8 mouse cellular contexts compared by ENCODE assay signal in genomic region chr5:127631671-127632070, GRCm38 (mm10). TPM values are rescaled to one million over a fixed set of nuclear protein-coding genes. Genes with fewer than 3 reads are reported as not detected.
A peak's percentile ranks its signal among the peaks of the same experiment; 100 is the strongest.
DNase-seq lines count a peak whose midpoint lies in the region; ATAC-seq and TF ChIP-seq lines count a peak whose summit lies in the region.

No protein-coding gene starts in this region.

- H3K4me1 ChIP-seq in forebrain, embryonic 13.5 days = no peaks in the 10 kb centered on the region; the same call in 1 of the 2 replicates
- peaks cover 4% of the 10 kb centered on the region; the same call in 1 of the 2 replicates for H3K4me1 ChIP-seq in limb, embryonic 14.5 days (ENCODE audit: control insufficient read depth, insufficient read depth, low read length)

- TF ChIP-seq POLR2A in limb, embryonic 14.5 days (IDR thresholded peaks at IDR 0.05; ENCODE audit: borderline replicate concordance, extremely low read depth, insufficient read depth, insufficient read length) = no peak

- H3K27me3 ChIP-seq in forebrain, embryonic 13.5 days = no peaks in the 10 kb centered on the region
- H3K27me3 ChIP-seq in limb, embryonic 14.5 days (ENCODE audit: control insufficient read depth, insufficient read depth, low read length) = no peaks in the 10 kb centered on the region
- no peaks in the 10 kb centered on the region for H3K27me3 ChIP-seq in splenic B cell, adult 2 months (ENCODE audit: control insufficient read depth, insufficient read depth, low read length, poor library complexity, severe bottlenecking)

- no peak for TF ChIP-seq CTCF in layer of hippocampus, adult 2 months (conservative IDR thresholded peaks at IDR 0.05)

- DNase-seq in layer of hippocampus, adult 2 months (ENCODE audit: low spot score in 2 of 2) = no peak
- no peak for DNase-seq in layer of hippocampus, adult 18-20 months (ENCODE audit: low spot score in 2 of 2)
- DNase-seq in limb, embryonic 14.5 days (ENCODE audit: low spot score) = no peak
- DNase-seq in splenic B cell, adult 2 months (ENCODE audit: low read depth, low spot score) = peak; percentile 38
- no peak for DNase-seq in left cerebral cortex, postnatal 25 days (ENCODE audit: low spot score in 2 of 2)
- DNase-seq in right cerebral cortex, postnatal 14 days = no peak
- no peak for DNase-seq in ovary, postnatal 14 days (ENCODE audit: low spot score)

- no peaks in the 10 kb centered on the region for H3K9me3 ChIP-seq in forebrain, embryonic 13.5 days (replicated peaks)
- H3K9me3 ChIP-seq in limb, embryonic 14.5 days (ENCODE audit: control insufficient read depth, low read length) = no peaks in the 10 kb centered on the region

- WGBS in forebrain, embryonic 13.5 days = 10% methylated on average over 5 of the region's 5 CpGs
- 11% methylated on average over 5 of the region's 5 CpGs for WGBS in limb, embryonic 14.5 days

- H3K4me2 ChIP-seq in forebrain, embryonic 13.5 days = peak overlapping the region; percentile 95
- H3K4me2 ChIP-seq in limb, embryonic 14.5 days (replicated peaks; ENCODE audit: low read depth, low read length, severe bottlenecking) = peak overlapping the region; percentile 95

- H3K4me3 ChIP-seq in layer of hippocampus, adult 2 months = peak overlapping the region; percentile 71; the same call in 1 of the 2 replicates
- peak overlapping the region; percentile 70 for H3K4me3 ChIP-seq in forebrain, embryonic 13.5 days
- peak overlapping the region; percentile 46; the same call in 1 of the 2 replicates for H3K4me3 ChIP-seq in limb, embryonic 14.5 days (replicated peaks; ENCODE audit: low read length)

- H3K27ac ChIP-seq in layer of hippocampus, adult 2 months = peak overlapping the region; percentile 94; the same call in 1 of the 2 replicates
- H3K27ac ChIP-seq in forebrain, embryonic 13.5 days = no peak overlapping the region
- H3K27ac ChIP-seq in limb, embryonic 14.5 days (replicated peaks; ENCODE audit: low read depth, low read length) = no peak overlapping the region

- intact Hi-C loops in left cerebral cortex, postnatal 25 days (cut with DNase I) = no loop called here

- 0 out of 2 replicates have a peak, but pooled peaks have one; percentile 24 for ATAC-seq in forebrain, embryonic 13.5 days
- ATAC-seq in limb, embryonic 14.5 days (ENCODE audit: low FRiP score, low read depth) = no peak

- H3K9ac ChIP-seq in forebrain, embryonic 13.5 days = peak overlapping the region; percentile 72
- H3K9ac ChIP-seq in limb, embryonic 14.5 days (ENCODE audit: low read depth, low read length, severe bottlenecking) = peak overlapping the region; percentile 66

- H3K36me3 ChIP-seq in forebrain, embryonic 13.5 days (ENCODE audit: poor library complexity, severe bottlenecking) = no peaks in the 10 kb centered on the region
- H3K36me3 ChIP-seq in limb, embryonic 14.5 days (ENCODE audit: control insufficient read depth, insufficient read depth, low read length) = no peaks in the 10 kb centered on the region
- no peaks in the 10 kb centered on the region for H3K36me3 ChIP-seq in splenic B cell, adult 2 months (ENCODE audit: control insufficient read depth, insufficient read depth, low read length, poor library complexity, severe bottlenecking)

RNA-seq across cellular contexts. Expression of gene Glt1d1, which starts 0.4 kb away (rescaled TPM):
- total RNA-seq in layer of hippocampus, adult 2 months (2021) = 10 to 100 TPM; 24.7 to 28.6 TPM
- 10 to 100 TPM; 18.4 to 23.7 TPM for total RNA-seq in layer of hippocampus, adult 18-20 months (2021)
- 1.1 and 1.3 TPM in 2 replicates for polyA plus RNA-seq in forebrain, embryonic 13.5 days (2015; fragmentation: Nextera tagmentation; extraction: Ambion mirVana)
- polyA plus RNA-seq in limb, embryonic 14.5 days (2012; rRNA removed) = 1.2 and 1.5 TPM in 2 replicates
- 0.47 and 0.79 TPM in 2 replicates for polyA plus RNA-seq in limb, embryonic 14.5 days (2014; fragmentation: Nextera tagmentation; extraction: Ambion mirVana)
- total RNA-seq in left cerebral cortex, postnatal 25 days (2021) = 10 to 100 TPM; 22.6 to 27.3 TPM

RNA-seq across cellular contexts. Expression of gene Slc15a4, which starts 1.0 kb away (rescaled TPM):
- total RNA-seq in layer of hippocampus, adult 2 months (2021) = 10 to 100 TPM; 24.0 to 26.4 TPM
- total RNA-seq in layer of hippocampus, adult 18-20 months (2021) = 10 to 100 TPM; 26.9 to 29.0 TPM
- polyA plus RNA-seq in forebrain, embryonic 13.5 days (2015; fragmentation: Nextera tagmentation; extraction: Ambion mirVana) = 21.2 and 22.4 TPM in 2 replicates
- 22.0 and 31.1 TPM in 2 replicates for polyA plus RNA-seq in limb, embryonic 14.5 days (2012; rRNA removed)
- 19.3 and 20.2 TPM in 2 replicates for polyA plus RNA-seq in limb, embryonic 14.5 days (2014; fragmentation: Nextera tagmentation; extraction: Ambion mirVana)
- total RNA-seq in left cerebral cortex, postnatal 25 days (2021) = 10 to 100 TPM; 23.2 to 25.4 TPM
